Mouse (Mus musculus): Measurements from ENCODE around the gene Rplp0. TPM values are rescaled to one million over a fixed set of nuclear protein-coding genes. Genes with fewer than 3 reads are reported as not detected.

Rplp0 gene
- total RNA-seq, 1 experiment = 2,327 TPM

- in situ Hi-C loops (cut with MboI; ENCODE audit: low sequenced_read_pairs in 2 of 2, unreplicated experiment in 2 of 2) = no loop called here
- H3K9ac ChIP-seq (ENCODE audit: insufficient read depth, low read depth, low read length, poor library complexity, severe bottlenecking) = peak overlapping the region; percentile 98
- peaks cover 0 to 8% of the 10 kb centered on the region in 2 experiments; a peak in 2 of 4 replicates for H3K4me1 ChIP-seq (ENCODE audit: control insufficient read depth in 2 of 2, insufficient read depth in 2 of 2, low read length in 2 of 2, poor library complexity in 1 of 2)
- TF ChIP-seq CHD2 (IDR thresholded peaks at IDR 0.05; ENCODE audit: low read depth, low read length) = no peak
- no peak for TF ChIP-seq ZC3H11A (IDR thresholded peaks at IDR 0.05; ENCODE audit: borderline replicate concordance, low read depth, low read length)
- TF ChIP-seq ZNF384 (IDR thresholded peaks at IDR 0.05; ENCODE audit: low read depth, low read length) = no peak
- no peak for TF ChIP-seq MAFK (IDR thresholded peaks at IDR 0.05; ENCODE audit: insufficient read depth, low read depth, low read length)
- TF ChIP-seq HCFC1 (IDR thresholded peaks at IDR 0.05; ENCODE audit: borderline replicate concordance, insufficient read depth, low read length) = no peak
- H3K4me3 ChIP-seq (ENCODE audit: insufficient read depth in 1 of 2, low read depth in 1 of 2, low read length in 2 of 2, poor library complexity in 1 of 2, severe bottlenecking in 1 of 2) = peak overlapping the region; percentile 96 to 98
- DNase-seq (ENCODE audit: low read depth, low spot score) = no peak
- H3K9me3 ChIP-seq (ENCODE audit: control insufficient read depth, insufficient read depth, low read depth, low read length) = no peaks in the 10 kb centered on the region
- H3K27ac ChIP-seq (ENCODE audit: insufficient read depth, low read depth, low read length, poor library complexity, severe bottlenecking) = peak overlapping the region; percentile 66; the same call in 1 of the 2 replicates
- H3K36me3 ChIP-seq (ENCODE audit: control insufficient read depth, insufficient read depth, low read length, poor library complexity, severe bottlenecking) = peaks cover 28% of the 10 kb centered on the region
Observed at GRCm38 (mm10) chr5:115565403-115565802, 6.1 kb downstream of the Rplp0 start.

DNA sequence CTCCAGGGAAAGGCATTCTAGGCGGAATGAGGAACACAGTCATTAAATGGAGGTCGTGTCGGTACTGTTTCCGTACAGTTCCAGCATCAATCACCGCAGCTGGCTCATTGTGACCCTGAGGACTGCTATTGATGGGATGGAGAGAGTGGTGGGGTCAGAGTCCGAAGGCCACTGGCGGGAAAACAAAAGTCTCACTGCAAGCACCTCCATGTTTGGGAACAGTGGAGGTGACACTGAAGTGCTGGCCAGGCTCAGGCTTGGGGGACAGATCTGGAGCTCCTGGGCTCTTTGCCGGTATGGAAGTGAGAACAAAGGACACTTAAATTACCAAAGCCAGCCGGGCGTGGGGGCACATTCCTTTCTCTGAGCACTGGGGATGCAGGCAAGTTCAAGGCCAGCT is 9.4 kb downstream of the Rplp0 start:
- Histone ChIP-seq H3K27ac (ENCODE audit: insufficient read depth, low read depth, low read length, poor library complexity, severe bottlenecking) (no peak overlapping the region), H3K9me3 (ENCODE audit: control insufficient read depth, insufficient read depth, low read depth, low read length) (no peaks in the 10 kb centered on the region), H3K4me1 (ENCODE audit: control insufficient read depth in 2 of 2, insufficient read depth in 2 of 2, low read length in 2 of 2, poor library complexity in 1 of 2) (peaks cover 0 to 8% of the 10 kb centered on the region in 2 experiments; a peak in 2 of 4 replicates), H3K4me3 (ENCODE audit: insufficient read depth in 1 of 2, low read depth in 1 of 2, low read length in 2 of 2, poor library complexity in 1 of 2, severe bottlenecking in 1 of 2) (no peak overlapping the region), H3K36me3 (ENCODE audit: control insufficient read depth, insufficient read depth, low read length, poor library complexity, severe bottlenecking) (peaks cover 11% of the 10 kb centered on the region), H3K9ac (ENCODE audit: insufficient read depth, low read depth, low read length, poor library complexity, severe bottlenecking) (peak overlapping the region; percentile 23; the same call in 1 of the 2 replicates)
- no peak for TF ChIP-seq CHD2 (IDR thresholded peaks at IDR 0.05; ENCODE audit: low read depth, low read length)
- no peak for TF ChIP-seq ZNF384 (IDR thresholded peaks at IDR 0.05; ENCODE audit: low read depth, low read length)
- no peak for TF ChIP-seq MAFK (IDR thresholded peaks at IDR 0.05; ENCODE audit: insufficient read depth, low read depth, low read length)
- no peak for TF ChIP-seq ZC3H11A (IDR thresholded peaks at IDR 0.05; ENCODE audit: borderline replicate concordance, low read depth, low read length)
- no peak for TF ChIP-seq HCFC1 (IDR thresholded peaks at IDR 0.05; ENCODE audit: borderline replicate concordance, insufficient read depth, low read length)
- in situ Hi-C loops (cut with MboI; ENCODE audit: low sequenced_read_pairs in 2 of 2, unreplicated experiment in 2 of 2) = no loop called here
- DNase-seq (ENCODE audit: low read depth, low spot score) = no peak

DNA sequence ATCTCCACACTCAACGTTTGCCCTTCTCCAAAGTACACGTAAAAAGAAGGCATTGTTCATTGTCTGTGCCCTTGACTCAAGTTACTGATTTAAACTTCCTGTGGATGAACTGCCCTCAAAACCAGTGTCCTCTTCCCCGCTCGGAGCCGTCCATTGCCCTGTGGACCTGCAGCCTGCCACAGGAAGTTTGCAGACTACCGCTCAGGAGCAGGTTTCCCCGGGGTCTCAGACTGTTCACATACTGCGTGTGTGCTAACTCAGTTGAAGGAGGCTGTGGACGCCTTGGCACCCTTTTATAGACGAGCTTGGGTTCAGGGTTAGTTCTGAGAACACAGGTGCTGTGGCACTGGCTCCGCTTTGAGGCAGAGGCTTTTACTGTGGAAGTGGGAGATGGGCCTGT is 10.0 kb downstream of the Rplp0 start:
- no peak for DNase-seq (ENCODE audit: low read depth, low spot score)
- TF ChIP-seq CHD2 (IDR thresholded peaks at IDR 0.05; ENCODE audit: low read depth, low read length) (no peak), HCFC1 (IDR thresholded peaks at IDR 0.05; ENCODE audit: borderline replicate concordance, insufficient read depth, low read length) (no peak)
- Histone ChIP-seq H3K9ac (ENCODE audit: insufficient read depth, low read depth, low read length, poor library complexity, severe bottlenecking) (peak overlapping the region; percentile 2; the same call in 1 of the 2 replicates), H3K4me3 (ENCODE audit: insufficient read depth in 1 of 2, low read depth in 1 of 2, low read length in 2 of 2, poor library complexity in 1 of 2, severe bottlenecking in 1 of 2) (peak overlapping the region; percentile 2 to 18; a peak in 1 of 4 replicates), H3K9me3 (ENCODE audit: control insufficient read depth, insufficient read depth, low read depth, low read length) (no peaks in the 10 kb centered on the region), H3K27ac (ENCODE audit: insufficient read depth, low read depth, low read length, poor library complexity, severe bottlenecking) (no peak overlapping the region), H3K36me3 (ENCODE audit: control insufficient read depth, insufficient read depth, low read length, poor library complexity, severe bottlenecking) (peaks cover 14% of the 10 kb centered on the region; the same call in 1 of the 2 replicates), H3K4me1 (ENCODE audit: control insufficient read depth in 2 of 2, insufficient read depth in 2 of 2, low read length in 2 of 2, poor library complexity in 1 of 2) (peaks cover 0 to 8% of the 10 kb centered on the region in 2 experiments; a peak in 2 of 4 replicates)
- in situ Hi-C loops (cut with MboI; ENCODE audit: low sequenced_read_pairs in 2 of 2, unreplicated experiment in 2 of 2) = no loop called here

GRCm38 (mm10) chr5:115569721-115570120 is 10.5 kb downstream of the Rplp0 start:
- H3K9ac ChIP-seq (ENCODE audit: insufficient read depth, low read depth, low read length, poor library complexity, severe bottlenecking) = no peak overlapping the region
- peaks cover 0 to 8% of the 10 kb centered on the region in 2 experiments; a peak in 2 of 4 replicates for H3K4me1 ChIP-seq (ENCODE audit: control insufficient read depth in 2 of 2, insufficient read depth in 2 of 2, low read length in 2 of 2, poor library complexity in 1 of 2)
- H3K9me3 ChIP-seq (ENCODE audit: control insufficient read depth, insufficient read depth, low read depth, low read length) = no peaks in the 10 kb centered on the region
- TF ChIP-seq HCFC1 (IDR thresholded peaks at IDR 0.05; ENCODE audit: borderline replicate concordance, insufficient read depth, low read length) = no peak
- DNase-seq (ENCODE audit: low read depth, low spot score) = no peak
- peaks cover 17% of the 10 kb centered on the region; the same call in 1 of the 2 replicates for H3K36me3 ChIP-seq (ENCODE audit: control insufficient read depth, insufficient read depth, low read length, poor library complexity, severe bottlenecking)
- no peak overlapping the region for H3K27ac ChIP-seq (ENCODE audit: insufficient read depth, low read depth, low read length, poor library complexity, severe bottlenecking)
- H3K4me3 ChIP-seq (ENCODE audit: insufficient read depth in 1 of 2, low read depth in 1 of 2, low read length in 2 of 2, poor library complexity in 1 of 2, severe bottlenecking in 1 of 2) = no peak overlapping the region
- in situ Hi-C loops (cut with MboI; ENCODE audit: low sequenced_read_pairs in 2 of 2, unreplicated experiment in 2 of 2) = no loop called here

GRCm38 (mm10) chr5:115571086-115571485 is 11.8 kb downstream of the Rplp0 start:
- no peaks in the 10 kb centered on the region for H3K9me3 ChIP-seq (ENCODE audit: control insufficient read depth, insufficient read depth, low read depth, low read length)
- peaks cover 25% of the 10 kb centered on the region for H3K36me3 ChIP-seq (ENCODE audit: control insufficient read depth, insufficient read depth, low read length, poor library complexity, severe bottlenecking)
- TF ChIP-seq CHD2 (IDR thresholded peaks at IDR 0.05; ENCODE audit: low read depth, low read length) (no peak), HCFC1 (IDR thresholded peaks at IDR 0.05; ENCODE audit: borderline replicate concordance, insufficient read depth, low read length) (no peak), ZC3H11A (IDR thresholded peaks at IDR 0.05; ENCODE audit: borderline replicate concordance, low read depth, low read length) (no peak), ZNF384 (IDR thresholded peaks at IDR 0.05; ENCODE audit: low read depth, low read length) (no peak), MAFK (IDR thresholded peaks at IDR 0.05; ENCODE audit: insufficient read depth, low read depth, low read length) (no peak)
- H3K4me1 ChIP-seq (ENCODE audit: control insufficient read depth in 2 of 2, insufficient read depth in 2 of 2, low read length in 2 of 2, poor library complexity in 1 of 2) = peaks cover 0 to 8% of the 10 kb centered on the region in 2 experiments; a peak in 2 of 4 replicates
- H3K4me3 ChIP-seq (ENCODE audit: insufficient read depth in 1 of 2, low read depth in 1 of 2, low read length in 2 of 2, poor library complexity in 1 of 2, severe bottlenecking in 1 of 2) = no peak overlapping the region
- H3K27ac ChIP-seq (ENCODE audit: insufficient read depth, low read depth, low read length, poor library complexity, severe bottlenecking) = no peak overlapping the region
- H3K9ac ChIP-seq (ENCODE audit: insufficient read depth, low read depth, low read length, poor library complexity, severe bottlenecking) = no peak overlapping the region
- in situ Hi-C loops (cut with MboI; ENCODE audit: low sequenced_read_pairs in 2 of 2, unreplicated experiment in 2 of 2) = no loop called here
- DNase-seq (ENCODE audit: low read depth, low spot score) = no peak
